Mouse (Mus musculus) heart, embryonic 11.5 days (tissue): ENCODE measurements around the gene Nlgn2. TPM values are rescaled to one million over a fixed set of nuclear protein-coding genes. Genes with fewer than 3 reads are reported as not detected.

ENCODE experiments used
- ATAC-seq: fragments of 200-750 bp; cut with Nextera tagmentation; replicated peaks from 2 replicates; pipeline ENCODE4 v1.8.0; 2017; ENCODE audit warnings: moderate library complexity; ENCODE audit not compliant: insufficient number of reproducible peaks, low FRiP score, low TSS enrichment
- H3K27ac ChIP-seq: fragments of 300-500 bp; sonication (generic); 2 replicates; pipeline ENCODE4 v1.5.1; 2014; ENCODE audit warnings: mild to moderate bottlenecking, low read depth, low read length
- H3K27me3 ChIP-seq: fragments of 300-500 bp; sonication (generic); 2 replicates; pipeline ENCODE4 v1.6.1; 2014; ENCODE audit warnings: mild to moderate bottlenecking, low read length, mixed read lengths; ENCODE audit not compliant: control insufficient read depth, insufficient read depth
- H3K36me3 ChIP-seq: fragments of 300-500 bp; sonication (generic); 2 replicates; pipeline ENCODE4 v1.6.1; 2014; ENCODE audit warnings: mild to moderate bottlenecking, low read length, moderate library complexity, mixed read lengths; ENCODE audit not compliant: control insufficient read depth, insufficient read depth
- H3K4me1 ChIP-seq: fragments of 300-500 bp; sonication (generic); 2 replicates; pipeline ENCODE4 v1.6.1; 2014; ENCODE audit warnings: low read length; ENCODE audit not compliant: control insufficient read depth, insufficient read depth
- H3K4me2 ChIP-seq: fragments of 300-500 bp; sonication (generic); 2 replicates; pipeline ENCODE4 v1.6.1; 2014; ENCODE audit warnings: mild to moderate bottlenecking, moderate library complexity
- H3K4me3 ChIP-seq: fragments of 300-500 bp; sonication (generic); 2 replicates; pipeline ENCODE4 v1.5.1; 2014; ENCODE audit warnings: low read depth, low read length
- H3K9ac ChIP-seq: fragments of 300-500 bp; sonication (generic); 2 replicates; pipeline ENCODE4 v1.6.1; 2014; ENCODE audit warnings: mild to moderate bottlenecking, low read depth, low read length, moderate library complexity
- H3K9me3 ChIP-seq: fragments of 300-500 bp; sonication (generic); replicated peaks from 2 replicates; pipeline ENCODE4 v1.6.1; 2016; ENCODE audit warnings: low read length; ENCODE audit not compliant: control insufficient read depth
- WGBS: fragments of 180-500 bp; shearing (Covaris S2); extraction: QIAGEN DNeasy Blood & Tissue Kit; methylation state at CpG from one replicate; pipeline ENCODE4 v1.1.7; 2014; ENCODE audit not compliant: insufficient replicate concordance; 5-methylcytosine and 5-hydroxymethylcytosine counted together
- polyA plus RNA-seq: library from polyadenylated mRNA; unstranded; fragments of >200 nt; fragmentation: Nextera tagmentation; extraction: Ambion mirVana; gene quantifications from 2 replicates; pipeline ENCODE4 v1.2.1, GENCODE M21; 2014

Nlgn2 gene
- polyA plus RNA-seq, 1 experiment from 2014 or later, result 3.1 TPM

GRCm38 (mm10) chr11:69846198-69846680 is 8.7 kb upstream of the Nlgn2 start, which contains the start of gene Plscr3:
Gene Plscr3 (plus strand): TSS chr11:69846376.
- peaks cover 15% of the 10 kb centered on the region for H3K4me1 ChIP-seq
- H3K9me3 ChIP-seq, result no peaks in the 10 kb centered on the region
- peak; percentile 91 for ATAC-seq
- H3K4me3 ChIP-seq, result peak within 1 kb of the TSS; percentile 74
- H3K27ac ChIP-seq, result peak within 1 kb of the TSS; percentile 90
- WGBS, result under 1% methylated on average over 36 of the region's 38 CpGs
- H3K4me2 ChIP-seq, result peak within 1 kb of the TSS; percentile 89
- H3K9ac ChIP-seq, result peak within 1 kb of the TSS; percentile 92
- peaks cover 11% of the 10 kb centered on the region; the same call in 1 of the 2 replicates for H3K36me3 ChIP-seq
- no peaks in the 10 kb centered on the region for H3K27me3 ChIP-seq

- 1% methylated on average over 7 of the region's 7 CpGs for WGBS
- peaks cover 28% of the 10 kb centered on the region for H3K4me1 ChIP-seq
- ATAC-seq, result no peak
- peaks cover 34% of the 10 kb centered on the region for H3K27me3 ChIP-seq
- H3K27ac ChIP-seq, result peak overlapping the region; percentile 85
- no peaks in the 10 kb centered on the region for H3K9me3 ChIP-seq
- H3K36me3 ChIP-seq, result no peaks in the 10 kb centered on the region
- peak overlapping the region; percentile 85 for H3K9ac ChIP-seq
- H3K4me2 ChIP-seq, result peak overlapping the region; percentile 91
- H3K4me3 ChIP-seq, result peak overlapping the region; percentile 70
Measured at GRCm38 (mm10) chr11:69838714-69839104, 1.1 kb upstream of the Nlgn2 start.

GRCm38 (mm10) chr11:69837952-69838713 is 549 bp upstream of the Nlgn2 start, which contains the start of gene Tmem256:
Gene Tmem256 (plus strand): TSS chr11:69838514.
- under 1% methylated on average over 34 of the region's 34 CpGs for WGBS
- H3K27ac ChIP-seq, result peak within 1 kb of the TSS; percentile 85
- H3K9me3 ChIP-seq, result no peaks in the 10 kb centered on the region
- ATAC-seq, result peak; percentile 88
- H3K27me3 ChIP-seq, result peaks cover 40% of the 10 kb centered on the region
- H3K9ac ChIP-seq, result peak within 1 kb of the TSS; percentile 85
- H3K36me3 ChIP-seq, result no peaks in the 10 kb centered on the region
- peak within 1 kb of the TSS; percentile 70 for H3K4me3 ChIP-seq
- H3K4me1 ChIP-seq, result peaks cover 33% of the 10 kb centered on the region
- peak within 1 kb of the TSS; percentile 91 for H3K4me2 ChIP-seq

GRCm38 (mm10) chr11:69836703-69837576 is 644 bp downstream of the Nlgn2 start:
- H3K27me3 ChIP-seq, result peaks cover 47% of the 10 kb centered on the region
- H3K9me3 ChIP-seq, result no peaks in the 10 kb centered on the region
- no peaks in the 10 kb centered on the region for H3K36me3 ChIP-seq
- H3K27ac ChIP-seq, result 0 out of 2 replicates have a peak overlapping the region, but pooled peaks have one; percentile 50
- peaks cover 33% of the 10 kb centered on the region for H3K4me1 ChIP-seq
- ATAC-seq, result no peak
- WGBS, result 1% methylated on average over 51 of the region's 52 CpGs
- H3K4me2 ChIP-seq, result peak overlapping the region; percentile 91
- H3K9ac ChIP-seq, result peak overlapping the region; percentile 78
- H3K4me3 ChIP-seq, result peak overlapping the region; percentile 70

- H3K4me3 ChIP-seq, result peak overlapping the region; percentile 70; the same call in 1 of the 2 replicates
- 8% methylated on average over 4 of the region's 4 CpGs for WGBS
- peak overlapping the region; percentile 91 for H3K4me2 ChIP-seq
- no peaks in the 10 kb centered on the region for H3K9me3 ChIP-seq
- no peak for ATAC-seq
- no peak overlapping the region for H3K27ac ChIP-seq
- peaks cover 47% of the 10 kb centered on the region for H3K27me3 ChIP-seq
- H3K36me3 ChIP-seq, result no peaks in the 10 kb centered on the region
- no peak overlapping the region for H3K9ac ChIP-seq
- peaks cover 33% of the 10 kb centered on the region for H3K4me1 ChIP-seq
Measured at GRCm38 (mm10) chr11:69835966-69836335, 1.6 kb downstream of the Nlgn2 start.

- 7% methylated on average over 9 of the region's 9 CpGs for WGBS
- no peak overlapping the region for H3K9ac ChIP-seq
- no peaks in the 10 kb centered on the region for H3K9me3 ChIP-seq
- peaks cover 33% of the 10 kb centered on the region for H3K4me1 ChIP-seq
- H3K36me3 ChIP-seq, result no peaks in the 10 kb centered on the region
- H3K27me3 ChIP-seq, result peaks cover 47% of the 10 kb centered on the region
- H3K27ac ChIP-seq, result no peak overlapping the region
- H3K4me3 ChIP-seq, result 0 out of 2 replicates have a peak overlapping the region, but pooled peaks have one; percentile 70
- H3K4me2 ChIP-seq, result peak overlapping the region; percentile 89; the same call in 1 of the 2 replicates
- ATAC-seq, result no peak
Measured at GRCm38 (mm10) chr11:69835326-69835965, 2.1 kb downstream of the Nlgn2 start.

GRCm38 (mm10) chr11:69834001-69834549 is 3.5 kb downstream of the Nlgn2 start:
- Histone ChIP-seq H3K4me3 (peak overlapping the region; percentile 48), H3K9me3 (no peaks in the 10 kb centered on the region), H3K27me3 (peaks cover 47% of the 10 kb centered on the region), H3K4me1 (peaks cover 27% of the 10 kb centered on the region), H3K27ac (no peak overlapping the region), H3K36me3 (no peaks in the 10 kb centered on the region), H3K9ac (peak overlapping the region; percentile 77), H3K4me2 (peak overlapping the region; percentile 89)
- ATAC-seq, result no peak
- 6% methylated on average over 43 of the region's 48 CpGs for WGBS

GRCm38 (mm10) chr11:69833554-69833953 is 4.0 kb downstream of the Nlgn2 start:
- WGBS, result 39% methylated on average over 8 of the region's 8 CpGs
- peak overlapping the region; percentile 89 for H3K4me2 ChIP-seq
- no peaks in the 10 kb centered on the region for H3K36me3 ChIP-seq
- peak overlapping the region; percentile 48 for H3K4me3 ChIP-seq
- peaks cover 24% of the 10 kb centered on the region for H3K4me1 ChIP-seq
- H3K27ac ChIP-seq, result no peak overlapping the region
- ATAC-seq, result no peak
- H3K9me3 ChIP-seq, result no peaks in the 10 kb centered on the region
- peak overlapping the region; percentile 77 for H3K9ac ChIP-seq
- H3K27me3 ChIP-seq, result peaks cover 47% of the 10 kb centered on the region
